Mouse (Mus musculus): ENCODE measurements around the gene 6030408B16Rik.

- TF ChIP-seq GATA1 (IDR thresholded peaks at IDR 0.05; ENCODE audit: low read length) = no peak
- no peak for TF ChIP-seq TAL1 (IDR thresholded peaks at IDR 0.05; ENCODE audit: low read length)
Measured at GRCm38 (mm10) chr15:101300128-101300527, 7.1 kb downstream of the 6030408B16Rik start.

Measured in erythroblast, embryonic 14.5 days (primary cell).